Mouse (Mus musculus) lung, adult 2 months (tissue): Measurements from ENCODE around the gene Pam.

ENCODE experiments used
- CTCF ChIP-seq: fragments of 200-500 bp; IDR thresholded peaks from 2 replicates; pipeline ENCODE4 v1.5.1; 2011; ENCODE audit warnings: mild to moderate bottlenecking, low read length, control low read depth; ENCODE audit not compliant: insufficient read depth
- POLR2A ChIP-seq: fragments of 200-500 bp; IDR thresholded peaks from 2 replicates; pipeline ENCODE4 v1.6.1; 2011; ENCODE audit warnings: low read depth, mild to moderate bottlenecking, control low read depth, low read length, borderline replicate concordance; ENCODE audit errors: extremely low read depth

GRCm38 (mm10) chr1:97784928-97785327 is 310.5 kb downstream of the Pam start:
- TF ChIP-seq POLR2A (no peak), CTCF (no peak)
